Mouse (Mus musculus): ENCODE data around the gene Zfp385a. TPM values are rescaled to one million over a fixed set of nuclear protein-coding genes. Genes with fewer than 3 reads are reported as not detected.

The Zfp385a gene
- polyA plus RNA-seq, 1 experiment from 2014 or later: 19.7 TPM

- Histone ChIP-seq H3K4me2 (replicated peaks; ENCODE audit: low read depth, low read length) (no peak overlapping the region), H3K9me3 (ENCODE audit: control insufficient read depth, low read length) (no peaks in the 10 kb centered on the region), H3K4me3 (ENCODE audit: low read depth, low read length) (no peak overlapping the region), H3K4me1 (replicated peaks; ENCODE audit: control insufficient read depth, insufficient read depth, low read length) (no peaks in the 10 kb centered on the region), H3K27ac (ENCODE audit: low read depth, low read length) (no peak overlapping the region), H3K36me3 (ENCODE audit: control insufficient read depth, insufficient read depth, low read length) (no peaks in the 10 kb centered on the region), H3K9ac (ENCODE audit: low read depth, low read length) (no peak overlapping the region), H3K27me3 (ENCODE audit: control insufficient read depth, insufficient read depth, low read length) (no peaks in the 10 kb centered on the region; the same call in 1 of the 2 replicates)
- ATAC-seq (ENCODE audit: low FRiP score) (no peak), DNase-seq (ENCODE audit: low spot score) (no peak)
- 87% methylated on average over 6 of the region's 6 CpGs for WGBS
These were observed 5.9 kb upstream of the Zfp385a start for GRCm38 (mm10) chr15:103345789-103346188.

GRCm38 (mm10) chr15:103343556-103343955, 3.7 kb upstream of the Zfp385a start:
- Histone ChIP-seq H3K27ac (ENCODE audit: low read depth, low read length) (no peak overlapping the region), H3K36me3 (ENCODE audit: control insufficient read depth, insufficient read depth, low read length) (no peaks in the 10 kb centered on the region), H3K27me3 (ENCODE audit: control insufficient read depth, insufficient read depth, low read length) (peaks cover 7% of the 10 kb centered on the region), H3K9ac (ENCODE audit: low read depth, low read length) (no peak overlapping the region), H3K9me3 (ENCODE audit: control insufficient read depth, low read length) (no peaks in the 10 kb centered on the region), H3K4me3 (ENCODE audit: low read depth, low read length) (no peak overlapping the region), H3K4me2 (replicated peaks; ENCODE audit: low read depth, low read length) (no peak overlapping the region), H3K4me1 (replicated peaks; ENCODE audit: control insufficient read depth, insufficient read depth, low read length) (0 out of 2 replicates have a peak, but pooled peaks cover 2% of the 10 kb centered on the region)
- ATAC-seq (ENCODE audit: low FRiP score) (no peak), DNase-seq (ENCODE audit: low spot score) (no peak)

GRCm38 (mm10) chr15:103343008-103343407, 3.1 kb upstream of the Zfp385a start:
- H3K9me3 ChIP-seq (ENCODE audit: control insufficient read depth, low read length): no peaks in the 10 kb centered on the region
- DNase-seq (ENCODE audit: low spot score) (no peak), ATAC-seq (ENCODE audit: low FRiP score) (no peak)
- WGBS: 74% methylated on average over 2 of the region's 3 CpGs
- no peaks in the 10 kb centered on the region for H3K36me3 ChIP-seq (ENCODE audit: control insufficient read depth, insufficient read depth, low read length)
- H3K4me2 ChIP-seq (replicated peaks; ENCODE audit: low read depth, low read length): no peak overlapping the region
- H3K4me1 ChIP-seq (replicated peaks; ENCODE audit: control insufficient read depth, insufficient read depth, low read length): 0 out of 2 replicates have a peak, but pooled peaks cover 2% of the 10 kb centered on the region
- no peak overlapping the region for H3K9ac ChIP-seq (ENCODE audit: low read depth, low read length)
- no peak overlapping the region for H3K4me3 ChIP-seq (ENCODE audit: low read depth, low read length)
- H3K27ac ChIP-seq (ENCODE audit: low read depth, low read length): no peak overlapping the region
- peaks cover 9% of the 10 kb centered on the region for H3K27me3 ChIP-seq (ENCODE audit: control insufficient read depth, insufficient read depth, low read length)

DNA sequence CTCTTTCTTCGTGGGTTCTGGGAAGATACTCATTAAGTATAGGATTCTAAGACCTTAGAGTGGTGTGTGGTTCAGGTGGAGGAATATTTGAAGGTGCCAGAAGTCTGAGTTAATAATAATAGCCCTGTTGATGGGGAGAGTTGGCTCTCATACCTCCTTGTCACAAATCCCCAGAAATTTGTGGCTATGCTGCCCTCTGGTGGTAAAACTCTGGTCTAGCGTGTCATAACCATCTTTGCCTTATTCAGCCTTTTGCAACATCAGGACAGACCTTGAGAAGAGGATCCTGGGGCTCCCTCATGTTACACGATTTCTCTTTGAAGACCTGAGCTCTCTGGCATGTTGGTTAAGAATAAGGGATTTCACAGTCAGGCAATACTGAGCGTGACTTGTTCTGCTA, 2.5 kb upstream of the Zfp385a start:
- H3K36me3 ChIP-seq (ENCODE audit: control insufficient read depth, insufficient read depth, low read length): no peaks in the 10 kb centered on the region
- WGBS: 17% methylated on average over 4 of the region's 4 CpGs
- ATAC-seq (ENCODE audit: low FRiP score): no peak
- H3K4me3 ChIP-seq (ENCODE audit: low read depth, low read length): no peak overlapping the region
- H3K9me3 ChIP-seq (ENCODE audit: control insufficient read depth, low read length): no peaks in the 10 kb centered on the region
- H3K4me2 ChIP-seq (replicated peaks; ENCODE audit: low read depth, low read length): no peak overlapping the region
- peak; percentile 92 for DNase-seq (ENCODE audit: low spot score)
- peaks cover 9% of the 10 kb centered on the region for H3K27me3 ChIP-seq (ENCODE audit: control insufficient read depth, insufficient read depth, low read length)
- no peak overlapping the region for H3K27ac ChIP-seq (ENCODE audit: low read depth, low read length)
- H3K9ac ChIP-seq (ENCODE audit: low read depth, low read length): no peak overlapping the region
- H3K4me1 ChIP-seq (replicated peaks; ENCODE audit: control insufficient read depth, insufficient read depth, low read length): 0 out of 2 replicates have a peak, but pooled peaks cover 2% of the 10 kb centered on the region

GRCm38 (mm10) chr15:103341547-103341946, 1.7 kb upstream of the Zfp385a start:
- Histone ChIP-seq H3K4me2 (replicated peaks; ENCODE audit: low read depth, low read length) (no peak overlapping the region), H3K9ac (ENCODE audit: low read depth, low read length) (no peak overlapping the region), H3K9me3 (ENCODE audit: control insufficient read depth, low read length) (no peaks in the 10 kb centered on the region), H3K27me3 (ENCODE audit: control insufficient read depth, insufficient read depth, low read length) (peaks cover 9% of the 10 kb centered on the region), H3K36me3 (ENCODE audit: control insufficient read depth, insufficient read depth, low read length) (no peaks in the 10 kb centered on the region), H3K4me3 (ENCODE audit: low read depth, low read length) (no peak overlapping the region), H3K4me1 (replicated peaks; ENCODE audit: control insufficient read depth, insufficient read depth, low read length) (0 out of 2 replicates have a peak, but pooled peaks cover 2% of the 10 kb centered on the region), H3K27ac (ENCODE audit: low read depth, low read length) (0 out of 2 replicates have a peak overlapping the region, but pooled peaks have one; percentile 27)
- no peak for DNase-seq (ENCODE audit: low spot score)
- no peak for ATAC-seq (ENCODE audit: low FRiP score)
- WGBS: 31% methylated on average over 8 of the region's 8 CpGs

- no peak overlapping the region; the same call in 1 of the 2 replicates for H3K9ac ChIP-seq (ENCODE audit: low read depth, low read length)
- DNase-seq (ENCODE audit: low spot score): no peak
- WGBS: 17% methylated on average over 4 of the region's 4 CpGs
- no peak for ATAC-seq (ENCODE audit: low FRiP score)
- peaks cover 9% of the 10 kb centered on the region for H3K27me3 ChIP-seq (ENCODE audit: control insufficient read depth, insufficient read depth, low read length)
- H3K4me1 ChIP-seq (replicated peaks; ENCODE audit: control insufficient read depth, insufficient read depth, low read length): 0 out of 2 replicates have a peak, but pooled peaks cover 2% of the 10 kb centered on the region
- peak overlapping the region; percentile 88 for H3K4me2 ChIP-seq (replicated peaks; ENCODE audit: low read depth, low read length)
- H3K36me3 ChIP-seq (ENCODE audit: control insufficient read depth, insufficient read depth, low read length): no peaks in the 10 kb centered on the region
- 0 out of 2 replicates have a peak overlapping the region, but pooled peaks have one; percentile 27 for H3K27ac ChIP-seq (ENCODE audit: low read depth, low read length)
- peak overlapping the region; percentile 50; the same call in 1 of the 2 replicates for H3K4me3 ChIP-seq (ENCODE audit: low read depth, low read length)
- no peaks in the 10 kb centered on the region for H3K9me3 ChIP-seq (ENCODE audit: control insufficient read depth, low read length)
These were observed 893 bp upstream of the Zfp385a start for GRCm38 (mm10) chr15:103340786-103341185.

- 0 out of 2 replicates have a peak, but pooled peaks cover 2% of the 10 kb centered on the region for H3K4me1 ChIP-seq (replicated peaks; ENCODE audit: control insufficient read depth, insufficient read depth, low read length)
- peaks cover 9% of the 10 kb centered on the region for H3K27me3 ChIP-seq (ENCODE audit: control insufficient read depth, insufficient read depth, low read length)
These were observed 530 bp downstream of the Zfp385a start for GRCm38 (mm10) chr15:103339166-103339960.

GRCm38 (mm10) chr15:103338829-103339165, 1.1 kb downstream of the Zfp385a start:
- Histone ChIP-seq H3K9me3 (ENCODE audit: control insufficient read depth, low read length) (no peaks in the 10 kb centered on the region), H3K27ac (ENCODE audit: low read depth, low read length) (no peak overlapping the region), H3K4me2 (replicated peaks; ENCODE audit: low read depth, low read length) (peak overlapping the region; percentile 88), H3K4me1 (replicated peaks; ENCODE audit: control insufficient read depth, insufficient read depth, low read length) (0 out of 2 replicates have a peak, but pooled peaks cover 2% of the 10 kb centered on the region), H3K27me3 (ENCODE audit: control insufficient read depth, insufficient read depth, low read length) (peaks cover 9% of the 10 kb centered on the region), H3K9ac (ENCODE audit: low read depth, low read length) (no peak overlapping the region), H3K4me3 (ENCODE audit: low read depth, low read length) (peak overlapping the region; percentile 50), H3K36me3 (ENCODE audit: control insufficient read depth, insufficient read depth, low read length) (no peaks in the 10 kb centered on the region)
- DNase-seq (ENCODE audit: low spot score) (no peak), ATAC-seq (ENCODE audit: low FRiP score) (no peak)
- 39% methylated on average over 4 of the region's 4 CpGs for WGBS

More at GRCm38 (mm10) chr15:103339166-103339960, 530 bp downstream of the Zfp385a start:
- no peaks in the 10 kb centered on the region for H3K9me3 ChIP-seq (ENCODE audit: control insufficient read depth, low read length)
- H3K27ac ChIP-seq (ENCODE audit: low read depth, low read length): no peak overlapping the region
- peak; percentile 38 for ATAC-seq (ENCODE audit: low FRiP score)
- DNase-seq (ENCODE audit: low spot score): peak; percentile 48
- peak overlapping the region; percentile 88 for H3K4me2 ChIP-seq (replicated peaks; ENCODE audit: low read depth, low read length)
- H3K9ac ChIP-seq (ENCODE audit: low read depth, low read length): peak overlapping the region; percentile 55
- WGBS: 4% methylated on average over 27 of the region's 31 CpGs
- no peaks in the 10 kb centered on the region for H3K36me3 ChIP-seq (ENCODE audit: control insufficient read depth, insufficient read depth, low read length)
- H3K4me3 ChIP-seq (ENCODE audit: low read depth, low read length): peak overlapping the region; percentile 50

Measured in hindbrain, embryonic 11.5 days (tissue).